Mouse (Mus musculus): ENCODE results near the gene Caskin2.
"Not testable (repeated sequence)": the region's sequence is repeated elsewhere in the genome, so short reads cannot be mapped to it uniquely, and the experiment has no call there.

The Caskin2 gene

GRCm38 (mm10) chr11:115765607-115766141 lies 47.8 kb downstream of the Caskin2 start:
- no peak for DNase-seq (ENCODE audit: extremely low read depth, low read depth, low spot score)

GRCm38 (mm10) chr11:115765103-115765606 lies 48.3 kb downstream of the Caskin2 start, which contains the start of gene Tmem94:
Gene Tmem94, plus strand, starts transcription at chr11:115765433.
- peak; percentile 65 for DNase-seq (ENCODE audit: extremely low read depth, low read depth, low spot score)

- no peak for DNase-seq (ENCODE audit: extremely low read depth, low read depth, low spot score)
Measured at GRCm38 (mm10) chr11:115764698-115765097, 48.7 kb downstream of the Caskin2 start.

DNA sequence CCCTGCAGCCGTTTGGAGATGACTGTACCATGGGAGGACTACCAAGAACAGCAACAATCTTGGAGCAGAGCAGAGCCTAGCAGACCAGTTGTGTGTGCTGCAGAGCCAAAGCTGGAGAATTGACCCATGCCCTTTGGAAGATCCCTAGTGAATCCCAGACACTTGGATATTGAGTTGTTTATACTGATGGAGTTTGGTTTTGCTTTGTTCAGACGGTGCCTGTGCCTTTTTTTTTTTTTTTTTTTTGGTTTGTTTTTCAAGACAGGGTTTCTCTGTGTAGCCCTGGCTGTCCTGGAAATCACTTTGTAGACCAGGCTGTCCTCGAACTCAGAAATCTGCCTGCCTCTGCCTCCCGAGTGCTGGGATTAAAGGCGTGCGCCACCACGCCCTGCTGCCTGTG lies 51.3 kb downstream of the Caskin2 start:
- DNase-seq (ENCODE audit: extremely low read depth, low read depth, low spot score): not testable (repeated sequence)

GRCm38 (mm10) chr11:115753485-115753884 lies 60.0 kb downstream of the Caskin2 start:
- no peak for DNase-seq (ENCODE audit: extremely low read depth, low read depth, low spot score)

DNA sequence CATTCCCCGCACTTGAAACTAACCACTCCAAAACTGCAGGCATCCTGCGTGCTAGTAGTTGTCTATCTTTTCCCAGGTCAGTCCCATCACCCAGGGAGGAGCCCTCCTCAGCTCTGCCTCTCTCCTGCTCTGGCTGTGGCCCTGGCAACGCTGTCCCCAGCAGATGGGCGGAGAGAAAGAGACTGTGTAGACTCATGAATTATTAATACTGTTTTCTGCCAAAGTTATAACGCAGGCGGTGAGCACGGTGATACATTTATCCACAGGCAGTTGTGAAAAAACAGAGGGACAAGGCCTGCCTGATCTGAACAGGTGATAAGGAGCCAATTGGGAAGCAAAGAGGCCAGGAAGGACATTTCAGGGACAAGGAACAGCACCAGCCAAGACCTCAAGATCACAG lies 60.8 kb downstream of the Caskin2 start:
- no peak for DNase-seq (ENCODE audit: extremely low read depth, low read depth, low spot score)

DNA sequence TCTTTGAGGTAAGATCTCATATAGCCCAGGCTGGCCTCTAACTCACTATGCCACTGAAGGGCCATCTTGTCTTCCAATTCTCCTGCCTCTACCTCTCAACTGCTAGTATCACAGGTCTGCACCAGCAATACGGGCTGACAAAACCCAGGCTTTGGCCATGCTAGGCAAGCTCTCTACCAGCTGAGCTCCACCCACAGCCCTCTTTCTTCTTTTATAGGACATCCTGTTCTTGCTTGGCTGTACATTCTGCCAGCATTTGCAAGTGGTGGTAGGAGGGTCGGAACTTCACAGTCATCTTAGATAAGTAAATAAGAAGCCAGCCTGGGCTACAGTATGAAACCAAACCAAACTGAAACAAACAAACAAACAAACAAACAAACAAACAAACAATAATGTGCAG lies 61.7 kb downstream of the Caskin2 start:
- no peak for DNase-seq (ENCODE audit: extremely low read depth, low read depth, low spot score)

DNA sequence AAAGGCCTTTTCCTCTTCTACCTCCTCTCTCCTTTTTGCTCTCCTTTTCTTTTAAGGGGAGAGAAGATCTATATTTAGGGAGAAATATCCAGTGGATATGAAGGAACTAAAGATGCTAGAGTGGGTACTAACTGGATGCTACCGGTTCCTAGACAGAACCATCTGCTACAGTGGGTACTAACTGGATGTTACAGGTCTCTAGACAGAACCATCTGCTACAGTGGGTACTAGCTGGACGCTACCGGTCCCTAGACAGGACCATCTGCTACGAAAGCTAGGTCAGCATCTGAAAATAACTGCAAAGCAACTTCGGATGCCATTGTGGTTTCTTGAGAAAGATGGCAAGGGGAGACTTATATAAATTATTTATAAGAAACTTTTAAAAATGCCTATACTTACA lies 63.6 kb downstream of the Caskin2 start:
- no peak for DNase-seq (ENCODE audit: extremely low read depth, low read depth, low spot score)
